Mouse (Mus musculus) adrenal gland (tissue): ENCODE results near the gene Mrps36.
"Not testable (repeated sequence)": the region's sequence is repeated elsewhere in the genome, so short reads cannot be mapped to it uniquely, and the experiment has no call there.

ENCODE experiments used
- intact Hi-C: fragments of 180-260 bp; cut with DNase I; formaldehyde crosslinking; loops from one replicate; pipeline ENCODE4 v1.15.1; 2025

Gene Mrps36

DNA sequence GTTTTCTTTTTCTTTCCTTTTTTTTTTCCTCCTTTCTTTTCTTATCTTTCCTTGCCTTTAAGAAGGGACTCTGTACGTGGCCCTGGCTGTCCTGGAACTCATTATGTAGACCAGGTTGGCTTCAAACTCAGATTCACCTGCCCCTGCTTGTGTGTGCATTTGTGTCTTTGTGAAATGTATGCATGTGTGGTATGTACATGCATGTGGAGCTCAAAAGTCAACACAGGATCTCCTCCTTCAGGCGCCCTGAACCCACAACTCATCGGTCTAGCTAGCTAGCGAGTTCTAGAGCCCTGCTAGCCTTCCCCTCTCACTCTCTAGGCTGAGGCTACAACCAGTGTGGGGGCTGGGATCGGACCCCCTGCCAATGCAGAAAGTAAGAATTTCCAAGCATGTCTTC lies 1.6 kb downstream of the Mrps36 start:
- intact Hi-C loops = no loop called here

DNA sequence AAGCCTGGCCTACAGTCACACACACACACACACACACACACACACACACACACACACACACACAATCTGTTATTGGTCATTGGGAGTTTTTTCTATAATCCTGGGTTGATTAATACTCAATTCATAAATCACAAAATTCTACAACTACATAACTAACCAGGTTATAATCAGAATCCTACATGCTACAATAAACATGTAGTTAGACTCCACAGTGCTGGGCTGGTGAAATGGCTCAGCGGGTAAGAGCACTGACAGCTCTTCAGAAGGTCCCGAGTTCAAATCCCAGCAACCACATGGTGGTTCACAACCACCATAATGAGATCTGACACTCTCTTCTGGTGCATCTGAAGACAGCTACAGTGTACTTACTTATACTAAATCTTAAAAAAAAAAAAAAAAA lies 11.7 kb downstream of the Mrps36 start:
- intact Hi-C loops = no loop called here

DNA sequence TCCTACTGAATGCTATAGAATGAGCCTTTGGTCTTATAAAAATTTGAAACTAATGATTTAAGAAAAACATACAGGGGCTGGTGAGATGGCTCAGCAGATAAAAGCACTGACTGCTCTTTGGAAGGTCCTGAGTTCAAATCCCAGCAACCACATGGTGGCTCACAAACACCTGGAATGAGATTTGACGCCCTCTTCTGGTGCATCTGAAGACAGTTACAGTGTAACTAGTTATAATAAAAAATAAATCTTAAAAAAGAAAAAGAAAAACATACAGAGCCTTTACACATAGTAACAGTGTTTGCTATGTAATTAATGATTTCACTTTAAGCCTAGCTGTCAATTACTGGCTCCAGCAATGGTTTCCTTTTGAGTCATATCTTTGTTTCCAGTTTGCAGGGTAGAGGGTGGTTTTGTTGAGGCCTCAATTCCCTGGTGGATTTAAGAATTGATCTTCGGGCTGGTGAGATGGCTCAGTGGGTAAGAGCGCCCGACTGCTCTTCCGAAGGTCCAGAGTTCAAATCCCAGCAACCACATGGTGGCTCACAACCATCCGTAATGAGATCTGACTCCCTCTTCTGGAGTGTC lies 12.9 kb downstream of the Mrps36 start:
- intact Hi-C loops = not testable (repeated sequence)

DNA sequence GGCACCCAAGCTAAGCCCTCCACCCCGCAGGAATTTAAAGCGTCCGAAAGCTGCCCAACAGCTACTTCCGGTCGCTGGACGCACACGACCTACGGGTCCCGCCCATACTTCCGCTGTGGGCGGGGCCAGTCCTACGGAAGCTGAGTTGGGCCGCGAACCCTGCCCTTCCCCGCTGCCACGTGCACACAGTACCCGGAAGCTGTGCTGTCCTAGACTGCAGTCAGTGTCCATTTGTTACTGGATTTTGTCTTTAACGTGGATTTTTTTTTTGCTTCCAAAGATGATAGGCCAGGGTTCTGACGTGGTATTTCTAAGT lies 13.6 kb downstream of the Mrps36 start, which contains the start of gene Cdk7:
Gene Cdk7 (minus strand): TSS at position 79 of the 316 bp plus-strand sequence.
- intact Hi-C loops = no loop called here

DNA sequence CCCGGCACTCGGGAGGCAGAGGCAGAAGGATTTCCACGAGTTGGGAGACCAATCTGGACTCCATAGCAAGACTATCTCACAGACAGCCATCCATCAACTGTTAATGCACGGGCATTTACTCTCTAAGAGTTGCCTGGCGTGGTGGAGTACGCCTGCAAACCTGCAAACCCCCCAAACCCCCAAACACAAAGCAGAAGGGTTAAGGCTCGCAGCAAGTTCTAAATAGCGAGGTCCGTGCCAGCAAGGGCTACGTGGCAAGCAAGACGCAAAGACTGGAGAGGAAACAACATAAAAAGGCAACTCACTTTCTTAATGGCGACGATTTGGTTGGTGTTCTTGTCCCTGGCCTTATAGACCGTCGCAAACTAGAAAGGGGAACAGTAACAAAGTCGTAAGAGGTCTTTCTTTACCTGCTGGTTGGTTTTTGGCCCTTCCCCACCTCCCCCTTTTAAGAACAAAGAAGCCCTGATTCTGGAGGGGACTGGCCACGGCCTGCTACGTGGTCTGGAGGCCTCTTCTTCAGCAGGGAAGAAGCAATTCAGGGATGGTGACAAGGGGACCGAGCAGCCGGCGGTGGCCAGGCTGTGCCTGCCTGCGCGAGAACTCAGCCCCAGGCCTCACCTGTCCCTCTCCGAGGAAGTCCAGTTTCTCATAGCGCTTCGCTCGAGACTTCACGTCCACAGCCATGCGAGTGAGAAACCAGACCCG lies 14.2 kb downstream of the Mrps36 start:
- intact Hi-C loops = no loop called here

DNA sequence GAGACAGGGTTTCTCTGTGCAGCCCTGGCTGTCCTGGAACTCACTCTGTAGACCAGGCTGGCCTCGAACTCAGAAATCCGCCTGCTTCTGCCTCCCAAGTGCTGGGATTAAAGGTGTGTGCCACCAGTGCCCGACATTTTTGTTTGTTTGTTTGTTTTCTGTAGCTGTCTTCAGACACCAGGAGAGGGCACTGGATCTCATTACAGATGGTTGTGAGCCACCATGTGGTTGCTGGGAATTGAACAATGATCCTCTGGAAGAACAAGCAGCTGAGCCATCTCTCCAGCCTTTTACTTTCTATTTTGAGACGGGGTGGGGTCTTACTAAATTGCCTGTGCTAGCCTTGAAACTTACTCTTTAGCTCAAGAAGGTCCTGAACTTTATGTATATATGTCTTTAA lies 15.9 kb downstream of the Mrps36 start:
- intact Hi-C loops = loop anchor here (10.0 kb wide), 1 partner anchor 56 kb away; the partner anchor contains the start of gene Ccnb1

DNA sequence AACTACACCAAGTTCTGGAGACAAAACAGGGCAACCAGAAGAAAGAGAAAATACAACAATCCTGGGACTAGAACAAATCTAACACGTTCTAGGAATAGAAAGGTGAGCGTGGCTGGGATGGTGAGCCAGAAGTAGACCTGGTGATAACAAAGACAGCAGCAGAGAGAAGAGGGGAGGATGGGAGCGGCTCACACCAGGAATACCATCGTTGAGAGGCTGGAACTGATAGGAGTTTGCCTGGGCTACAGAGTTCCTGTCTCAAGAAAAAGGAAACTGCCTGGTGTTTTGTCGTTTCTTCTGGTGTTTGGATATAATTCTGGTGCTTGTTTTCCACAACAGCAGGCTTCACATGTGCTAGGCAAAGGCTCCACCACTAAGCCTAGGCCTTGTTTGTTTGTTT lies 16.4 kb downstream of the Mrps36 start:
- intact Hi-C loops = loop anchor here (10.0 kb wide), 1 partner anchor 57 kb away; the partner anchor contains the start of gene Ccnb1

DNA sequence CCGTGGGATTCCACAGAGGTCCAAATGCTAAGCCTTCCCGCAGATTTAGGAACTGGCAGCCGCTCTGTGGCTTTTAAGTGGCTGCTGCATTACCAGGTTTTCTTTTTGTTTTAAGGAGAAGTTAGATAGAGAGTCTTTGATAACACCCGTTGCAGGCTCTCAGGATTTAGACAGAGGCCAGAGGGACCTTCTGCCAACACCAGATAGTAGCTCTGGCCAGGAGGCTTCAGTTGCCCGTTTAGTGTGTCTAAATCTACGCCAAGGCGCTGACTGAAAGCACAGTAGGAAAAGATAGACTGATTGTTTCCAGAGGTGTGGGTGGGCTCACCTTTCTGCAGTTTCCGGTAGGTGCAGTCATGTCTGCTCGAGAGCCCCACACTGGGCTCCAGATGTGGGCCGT lies 19.3 kb downstream of the Mrps36 start:
- intact Hi-C loops = loop anchor here (10.0 kb wide), 1 partner anchor 60 kb away; the partner anchor contains the start of gene Ccnb1

DNA sequence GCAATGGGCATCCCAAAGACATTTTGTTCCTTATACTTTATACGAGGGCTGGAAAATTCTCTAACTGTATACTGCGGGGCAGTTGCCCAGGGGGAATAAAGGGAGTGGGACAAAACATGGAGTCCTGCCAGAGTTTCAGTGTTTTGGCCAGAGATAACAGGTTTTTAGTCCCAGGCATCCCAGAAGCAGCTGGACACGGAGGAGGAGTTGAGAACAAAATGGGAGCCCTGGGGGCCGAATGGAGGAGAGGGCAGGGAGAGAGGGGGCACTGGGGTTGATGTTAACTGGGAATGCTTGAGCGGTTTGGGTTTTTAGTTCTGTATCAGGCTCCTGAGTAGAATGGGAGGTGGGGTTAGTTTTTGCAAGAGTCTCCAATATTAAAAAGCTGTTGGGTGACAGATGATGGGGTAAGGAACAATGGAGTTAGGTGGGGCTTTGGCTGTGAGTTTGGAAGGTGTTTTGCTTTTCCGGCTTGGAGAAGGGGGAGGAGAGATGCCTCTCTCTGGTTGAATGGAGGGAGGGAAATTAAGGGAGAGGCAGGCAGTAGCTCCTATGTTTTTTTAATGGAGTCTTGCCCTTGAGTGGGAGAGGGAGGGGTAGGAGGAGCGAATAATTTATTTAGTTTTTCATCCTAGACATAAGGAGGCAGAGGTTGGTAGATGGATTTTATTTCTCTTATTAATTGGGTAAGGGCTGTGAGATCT lies 20.3 kb downstream of the Mrps36 start:
- intact Hi-C loops = loop anchor here (10.0 kb wide), 1 partner anchor 61 kb away; the partner anchor contains the start of gene Ccnb1

DNA sequence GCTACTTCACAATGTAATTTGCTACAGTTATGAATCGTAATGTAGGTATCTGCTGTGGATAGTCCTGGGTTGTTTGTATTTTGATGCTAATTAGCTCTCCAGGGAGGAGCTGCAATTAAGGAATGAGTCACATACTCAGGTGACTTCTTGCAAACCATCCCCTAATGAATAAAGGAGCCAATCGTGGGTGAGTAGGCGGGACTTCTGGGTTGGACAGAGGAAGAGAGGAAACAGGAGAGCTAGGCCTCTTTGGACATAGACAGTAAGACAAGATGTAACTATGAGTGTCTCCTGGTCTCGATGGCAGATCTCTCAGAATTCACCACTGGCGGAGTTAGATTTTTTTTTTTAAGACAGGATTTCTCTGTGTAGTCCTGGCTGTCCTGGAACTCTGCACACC lies 22.8 kb downstream of the Mrps36 start:
- intact Hi-C loops = loop anchor here (10.0 kb wide), 1 partner anchor 63 kb away; the partner anchor contains the start of gene Ccnb1

DNA sequence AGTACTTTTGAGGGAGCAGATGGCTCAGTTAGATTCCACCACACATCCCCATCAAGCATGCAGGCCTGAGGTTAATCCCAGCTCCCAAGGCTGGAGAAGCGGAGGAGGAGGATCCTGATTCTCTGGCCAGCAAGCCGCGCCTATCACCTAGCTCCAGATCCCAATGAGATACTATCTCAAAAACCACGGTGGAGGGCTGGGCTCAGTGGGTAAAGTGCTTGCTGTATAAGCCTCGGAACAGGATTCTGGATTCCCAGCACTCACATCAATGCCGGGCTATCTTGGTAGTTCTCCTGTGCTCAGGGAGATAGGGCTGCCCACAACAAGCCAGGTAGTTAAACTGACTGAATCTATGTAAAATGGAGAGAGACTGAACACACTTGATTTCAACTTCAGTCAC lies 29.0 kb downstream of the Mrps36 start:
- intact Hi-C loops = no loop called here

DNA sequence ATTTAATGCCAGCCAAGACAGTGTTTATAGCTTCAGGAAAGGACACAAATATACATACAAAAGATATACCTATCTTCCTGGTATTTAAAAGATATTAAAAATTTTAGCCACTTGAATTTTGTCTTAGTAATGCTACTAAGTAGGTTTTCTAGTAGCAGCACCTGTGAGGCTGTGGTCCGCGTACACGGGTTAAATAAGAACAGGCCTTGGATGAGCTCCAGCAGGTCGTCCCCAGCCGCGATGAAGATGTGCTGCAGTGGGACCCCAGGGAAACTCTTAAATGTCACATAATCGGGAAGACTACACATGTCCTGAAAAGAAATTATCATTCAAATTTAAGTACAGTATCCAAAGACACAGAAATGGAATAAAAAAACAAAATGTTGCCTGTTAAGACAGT lies 38.3 kb downstream of the Mrps36 start:
- intact Hi-C loops = no loop called here

DNA sequence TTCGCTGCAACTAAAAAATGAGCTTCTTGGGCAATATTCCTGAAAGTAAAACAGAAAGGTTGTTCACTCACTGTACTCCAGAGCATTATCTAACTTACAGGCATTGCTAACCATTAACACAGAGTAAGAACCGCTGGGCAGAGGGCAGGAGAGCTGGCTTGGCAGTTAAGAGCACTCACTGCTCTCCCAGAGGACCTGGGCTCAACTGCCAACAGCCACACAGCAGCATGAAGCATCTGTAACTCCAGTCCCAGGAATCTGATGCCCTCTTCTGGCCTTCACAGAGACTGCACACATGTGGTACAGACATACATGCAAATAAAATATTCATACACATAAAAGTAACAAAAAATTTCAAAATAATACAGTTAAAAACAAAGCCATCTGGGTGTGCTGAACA lies 41.0 kb downstream of the Mrps36 start:
- intact Hi-C loops = no loop called here

DNA sequence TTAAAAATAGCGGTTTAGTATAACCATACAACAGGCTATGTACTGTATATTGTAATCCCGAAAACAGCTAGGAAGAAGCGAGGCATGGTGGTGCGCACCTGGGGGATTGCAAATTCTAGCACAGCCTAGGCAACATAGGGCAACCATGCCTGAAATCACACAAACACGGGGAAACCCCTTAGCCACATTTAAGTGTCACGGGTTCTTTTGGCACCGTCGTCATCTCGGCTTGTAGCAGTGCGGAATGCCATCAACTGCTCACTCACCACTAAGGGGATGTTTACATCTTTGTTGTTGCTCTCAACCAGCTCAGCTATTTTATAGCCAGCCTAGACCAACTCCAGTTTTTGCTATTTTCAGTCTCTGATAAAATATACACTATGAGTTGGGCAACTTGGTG lies 45.6 kb downstream of the Mrps36 start:
- intact Hi-C loops = no loop called here

DNA sequence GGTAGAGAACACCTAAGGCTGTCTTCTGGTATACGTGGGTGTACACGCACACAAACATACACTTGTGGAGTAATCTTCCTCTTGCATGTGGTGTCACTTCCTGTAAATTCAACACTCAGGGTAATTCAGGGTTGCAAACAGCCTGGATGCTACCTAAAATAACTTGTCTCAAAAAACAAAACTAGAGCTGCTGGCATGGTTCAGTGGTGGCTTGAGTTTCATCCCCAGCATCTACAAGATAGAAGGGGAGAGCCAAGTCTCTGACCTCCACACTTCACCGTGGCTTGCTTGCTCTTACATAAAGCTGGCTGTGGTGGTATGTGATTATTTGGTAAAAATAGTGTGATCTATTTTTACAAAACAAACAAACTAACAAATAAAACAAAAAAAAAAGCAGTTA lies 46.9 kb downstream of the Mrps36 start:
- intact Hi-C loops = no loop called here

DNA sequence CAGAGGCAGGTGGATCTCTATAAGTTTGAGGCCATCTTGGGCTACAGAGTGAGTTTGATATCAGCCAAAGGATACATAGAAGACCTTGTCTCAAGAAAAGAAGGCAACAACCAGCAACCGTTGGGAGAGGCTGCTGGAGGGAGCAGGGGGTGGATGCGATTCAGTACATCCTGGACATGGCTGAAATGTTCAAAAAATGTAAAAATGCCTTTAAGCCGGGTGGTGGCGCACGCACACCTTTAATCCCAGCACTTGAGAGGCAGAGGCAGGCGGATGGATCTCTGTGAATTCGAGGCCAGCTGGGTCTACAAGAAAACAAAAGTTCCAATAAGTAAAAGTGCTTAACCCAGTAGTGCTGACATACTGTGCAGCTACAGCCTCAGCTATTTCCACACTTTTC lies 56.9 kb downstream of the Mrps36 start:
- intact Hi-C loops = no loop called here
